Mouse (Mus musculus): ENCODE measurements around the gene Caskin1. TPM values are rescaled to one million over a fixed set of nuclear protein-coding genes. Genes with fewer than 3 reads are reported as not detected.

Gene Caskin1
- not detected for total RNA-seq (2023)

GRCm38 (mm10) chr17:24488186-24488661, at the start of gene Caskin1:
Gene Caskin1, plus strand, starts transcription at chr17:24488601.

GRCm38 (mm10) chr17:24442632-24443155, 45.7 kb upstream of the Caskin1 start, which contains the start of gene Dnase1l2:
Gene Dnase1l2, minus strand, starts transcription at chr17:24443105.

GRCm38 (mm10) chr17:24469910-24470602, 18.3 kb upstream of the Caskin1 start, which contains the start of the genes E4f1 and Pgp:
Gene E4f1, minus strand, starts transcription at chr17:24470313.
Gene Pgp, plus strand, starts transcription at chr17:24470392.

GRCm38 (mm10) chr17:24473612-24474275, 14.7 kb upstream of the Caskin1 start, which contains the start of gene Bricd5:
Gene Bricd5, plus strand, starts transcription at chr17:24473884.

GRCm38 (mm10) chr17:24478663-24479380, 9.6 kb upstream of the Caskin1 start, which contains the start of gene Mlst8:
Gene Mlst8, minus strand, starts transcription at chr17:24479078.

GRCm38 (mm10) chr17:24527723-24528559, 39.5 kb downstream of the Caskin1 start, which contains the start of gene Traf7:
Gene Traf7, minus strand, starts transcription at chr17:24527938.

GRCm38 (mm10) chr17:24534160-24534718, 45.8 kb downstream of the Caskin1 start, which contains the start of gene Rab26:
Gene Rab26, minus strand, starts transcription at chr17:24534210.

GRCm38 (mm10) chr17:24549618-24550415, 61.4 kb downstream of the Caskin1 start, which contains the start of gene Pkd1:
Gene Pkd1, plus strand, starts transcription at chr17:24549834.

Other genes starting within 250 kb of the Caskin1 start
- 6.7 TPM for gene Ccnf, start 237.1 kb upstream of the Caskin1 start, total RNA-seq (2023)
- gene Abca17, start 137.5 kb upstream of the Caskin1 start, total RNA-seq (2023) = 0.23 TPM
- gene Abca3, start 136.7 kb upstream of the Caskin1 start, total RNA-seq (2023) = 42.6 TPM
- 191 TPM for gene Rnps1, start 74.0 kb upstream of the Caskin1 start, total RNA-seq (2023)
- gene Eci1, start 62.0 kb upstream of the Caskin1 start, total RNA-seq (2023) = 13.7 TPM
- gene Dnase1l2, start 45.5 kb upstream of the Caskin1 start, total RNA-seq (2023) = 3.6 TPM
- gene E4f1, start 18.3 kb upstream of the Caskin1 start, total RNA-seq (2023) = 68.1 TPM
- 10.9 TPM for gene Pgp, start 18.2 kb upstream of the Caskin1 start, total RNA-seq (2023)
- 0.59 TPM for gene Bricd5, start 14.7 kb upstream of the Caskin1 start, total RNA-seq (2023)
- gene Mlst8, start 9.5 kb upstream of the Caskin1 start, total RNA-seq (2023) = 12.4 TPM
- 189 TPM for gene Traf7, start 39.3 kb downstream of the Caskin1 start, total RNA-seq (2023)
- 1.8 TPM for gene Rab26, start 45.6 kb downstream of the Caskin1 start, total RNA-seq (2023)
- 86.7 TPM for gene Pkd1, start 61.2 kb downstream of the Caskin1 start, total RNA-seq (2023)
- 56.1 TPM for gene Tsc2, start 144.0 kb downstream of the Caskin1 start, total RNA-seq (2023)
- gene Nthl1, start 144.1 kb downstream of the Caskin1 start, total RNA-seq (2023) = 2.0 TPM
- gene Slc9a3r2, start 161.7 kb downstream of the Caskin1 start, total RNA-seq (2023) = 0.73 TPM
- gene Npw, start 169.9 kb downstream of the Caskin1 start, total RNA-seq (2023) = not detected
- gene Zfp598, start 181.1 kb downstream of the Caskin1 start, total RNA-seq (2023) = 63.8 TPM
- not detected for gene Syngr3, start 201.4 kb downstream of the Caskin1 start, total RNA-seq (2023)
- 14.5 TPM for gene Gfer, start 207.6 kb downstream of the Caskin1 start, total RNA-seq (2023)
- 2.7 TPM for gene Noxo1, start 207.6 kb downstream of the Caskin1 start, total RNA-seq (2023)
- gene Tbl3, start 219.1 kb downstream of the Caskin1 start, total RNA-seq (2023) = 29.7 TPM
- not detected for gene Rnf151, start 229.5 kb downstream of the Caskin1 start, total RNA-seq (2023)
- gene Rps2, start 229.5 kb downstream of the Caskin1 start, total RNA-seq (2023) = 1,468 TPM
- gene Ndufb10, start 235.9 kb downstream of the Caskin1 start, total RNA-seq (2023) = 64.9 TPM
- gene Rpl3l, start 239.2 kb downstream of the Caskin1 start, total RNA-seq (2023) = not detected
- 31.3 TPM for gene Msrb1, start 248.0 kb downstream of the Caskin1 start, total RNA-seq (2023)